Comparison of ENCODE assay signal across 24 mouse cellular contexts in the genomic region with DNA sequence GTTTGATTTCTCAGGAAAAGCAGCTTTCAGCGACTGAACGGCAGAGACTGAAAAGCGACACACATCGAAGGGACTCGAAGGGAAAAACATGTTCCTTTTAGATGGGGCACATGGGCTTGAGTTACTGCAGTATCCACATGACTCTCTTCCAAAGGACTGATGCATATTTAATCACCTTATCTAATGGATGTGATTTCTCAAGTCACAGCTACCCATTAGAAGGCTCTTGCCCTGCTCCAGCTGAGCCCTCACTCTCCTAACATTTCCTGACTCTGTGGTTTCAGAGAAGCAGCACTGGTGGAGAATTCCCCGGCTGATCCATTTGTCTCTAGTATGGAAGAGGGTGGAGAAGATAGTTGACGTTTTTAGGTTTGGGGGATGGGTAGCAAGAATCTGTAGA. TPM values are rescaled to one million over a fixed set of nuclear protein-coding genes. Genes with fewer than 3 reads are reported as not detected.
"Had no signal": no experiment of that assay in that cellular context is flagged by ENCODE, and none has a peak within 500 bp of the region (broad histone marks: within the 10 kb centered on the region; RNA-seq: fewer than 3 reads in every experiment).

No protein-coding gene starts in this region.

- H3K36me3 ChIP-seq: kidney, embryonic 15.5 days; limb, embryonic 12.5 days; limb, embryonic 15.5 days; midbrain, embryonic 10.5 days; midbrain, embryonic 13.5 days had no signal

- H3K9ac ChIP-seq: kidney, embryonic 15.5 days; limb, embryonic 12.5 days; limb, embryonic 15.5 days; liver, embryonic 14.5 days; liver, postnatal 0 days; lung, embryonic 14.5 days; midbrain, embryonic 13.5 days had no signal

- H3K27me3 ChIP-seq: kidney, embryonic 15.5 days; limb, embryonic 12.5 days; limb, embryonic 15.5 days; midbrain, embryonic 13.5 days had no signal

- DNase-seq: kidney, adult 2 months; kidney, postnatal 10 days; kidney, postnatal 36 days; layer of hippocampus, postnatal 36 days; left cerebral cortex, postnatal 4 days; liver, postnatal 0 days; lung, embryonic 14.5 days; right cerebral cortex, postnatal 25 days; spleen, adult 18-20 months; thymus, adult 18-20 months; thymus, postnatal 36 days had no signal

- H3K4me2 ChIP-seq: kidney, embryonic 15.5 days; limb, embryonic 12.5 days; limb, embryonic 15.5 days; liver, embryonic 11.5 days; lung, embryonic 14.5 days; midbrain, embryonic 13.5 days had no signal

- H3K4me3 ChIP-seq: kidney, embryonic 15.5 days; limb, embryonic 12.5 days; limb, embryonic 15.5 days; midbrain, embryonic 10.5 days; midbrain, embryonic 13.5 days had no signal

- H3K9me3 ChIP-seq: kidney, embryonic 15.5 days; limb, embryonic 12.5 days; limb, embryonic 15.5 days; midbrain, embryonic 10.5 days; midbrain, embryonic 13.5 days had no signal

- H3K4me1 ChIP-seq: kidney, embryonic 15.5 days; limb, embryonic 12.5 days; limb, embryonic 15.5 days; midbrain, embryonic 10.5 days; midbrain, embryonic 13.5 days had no signal

- ATAC-seq: intestine, postnatal 0 days; liver, postnatal 0 days; lung, postnatal 0 days; midbrain, embryonic 13.5 days; midbrain, embryonic 16.5 days had no signal

- H3K27ac ChIP-seq: kidney, embryonic 15.5 days; limb, embryonic 12.5 days; limb, embryonic 15.5 days; liver, embryonic 14.5 days; macrophage; midbrain, embryonic 10.5 days; midbrain, embryonic 13.5 days had no signal

RNA-seq across cellular contexts. Expression of a gene that starts 23.7 kb away (rescaled TPM):
- total RNA-seq: megakaryocyte, adult 5-6 weeks had no signal
- polyA plus RNA-seq: liver, embryonic 11.5 days; liver, postnatal 0 days; macrophage; testis, adult 2 months had no signal
